Mouse (Mus musculus) activated CD4-positive, CD25-positive, alpha-beta regulatory T cell, adult 4 months (primary cell): ENCODE measurements around the gene Vrk1. TPM values are rescaled to one million over a fixed set of nuclear protein-coding genes. Genes with fewer than 3 reads are reported as not detected.

ENCODE experiments used
- polyA plus RNA-seq, 2 experiments: library from polyadenylated mRNA; unstranded; fragments of 100-300 nt; shearing (Covaris generic); gene quantifications; one replicate each; pipeline ENCODE4 v1.2.1; 2017

Gene Vrk1
- polyA plus RNA-seq, 2 experiments from 2014 or later = 161 to 189 TPM

Other genes with a start within 250 kb of the Vrk1 start
- gene Papola, start 225.5 kb upstream of the Vrk1 start, polyA plus RNA-seq = 100 to 1,000 TPM; 109 to 124 TPM